Mouse (Mus musculus) naive thymus-derived CD4-positive, alpha-beta T cell, adult 5 months (primary cell): Measurements from ENCODE around the gene Map3k4. TPM values are rescaled to one million over a fixed set of nuclear protein-coding genes. Genes with fewer than 3 reads are reported as not detected.

Experiments used
- polyA plus RNA-seq: library from polyadenylated mRNA; unstranded; fragments of 100-300 nt; shearing (Covaris generic); gene quantifications from one replicate; pipeline ENCODE4 v1.2.1, GENCODE M21; 2017

The Map3k4 gene
- 37.2 TPM for polyA plus RNA-seq

DNA sequence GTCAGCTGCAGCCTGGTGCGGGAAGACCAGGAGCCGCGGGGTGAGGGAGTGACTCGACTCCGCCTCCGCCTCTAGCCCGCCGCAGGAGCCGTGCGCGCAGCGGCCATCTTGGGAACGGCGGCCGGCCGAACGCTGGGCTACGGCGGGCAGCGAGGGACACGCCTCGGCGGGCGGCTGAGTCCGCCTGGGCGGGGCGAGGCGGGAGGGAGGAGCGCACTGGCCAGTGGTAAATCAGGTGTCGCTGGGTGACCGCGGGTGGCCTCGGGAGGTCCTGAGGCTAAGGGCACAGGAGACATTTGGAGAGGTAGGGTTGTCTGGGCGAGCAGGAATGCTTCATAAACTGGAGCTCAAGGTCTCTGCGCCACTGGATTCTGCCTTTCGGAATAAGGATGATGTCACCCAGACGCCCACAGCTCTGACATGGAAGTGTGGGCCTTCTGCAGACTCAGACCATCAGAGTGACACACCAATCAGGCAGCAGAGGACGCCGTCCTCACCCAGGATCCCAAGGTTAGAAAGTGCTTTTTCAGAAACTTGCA, at the start of gene Map3k4:
TSS of gene Map3k4 (minus strand) at position 134 of the 539 bp plus-strand sequence.

Other genes starting within 250 kb of the Map3k4 start
- gene Agpat4, start 200.1 kb downstream of the Map3k4 start, polyA plus RNA-seq = 6.9 TPM
- gene Plg, start 59.8 kb upstream of the Map3k4 start, polyA plus RNA-seq = not detected
- 0.09 TPM for gene Slc22a3, start 188.9 kb upstream of the Map3k4 start, polyA plus RNA-seq